Mouse (Mus musculus) spleen, postnatal 36 days (tissue): ENCODE measurements at regions not wholly inside any gene's neighbourhood (a gene's known extent, or its start where the extent isn't known, plus 50 kb on each side); places are given as distances from the start of the nearest gene placed in this dataset.

Experiments
- DNase-seq, 2 experiments: peaks; one replicate each; pipeline ENCODE4 v3.0.0; 2022; ENCODE audit warnings: low spot score in 2 of 2, mixed read lengths in 1 of 2

- no peak for DNase-seq
Observed at GRCm38 (mm10) chrX:42431851-42432635, 57.4 kb upstream of the Tex13c2 start.
